Mouse (Mus musculus): Measurements from ENCODE around the gene Dock1. TPM values are rescaled to one million over a fixed set of nuclear protein-coding genes. Genes with fewer than 3 reads are reported as not detected.

The Dock1 gene
- polyA plus RNA-seq, 1 experiment from 2014 or later = 23.2 TPM

GRCm38 (mm10) chr7:135054664-135055063 is 384.2 kb downstream of the Dock1 start:
- Histone ChIP-seq H3K27me3 (ENCODE audit: control insufficient read depth, insufficient read depth, low read length) (no peaks in the 10 kb centered on the region), H3K4me2 (ENCODE audit: low read length) (no peak overlapping the region), H3K4me3 (ENCODE audit: control insufficient read depth in 1 of 2, insufficient read depth in 1 of 2, low read depth in 1 of 2, low read length in 2 of 2) (no peak overlapping the region), H3K9ac (ENCODE audit: low read length) (no peak overlapping the region), H3K36me3 (ENCODE audit: control insufficient read depth, insufficient read depth, low read length) (no peaks in the 10 kb centered on the region), H3K4me1 (ENCODE audit: control insufficient read depth in 2 of 2, insufficient read depth in 2 of 2, low read length in 2 of 2) (peaks cover 6 to 7% of the 10 kb centered on the region in 2 experiments; a peak in 3 of 4 replicates), H3K9me3 (ENCODE audit: control insufficient read depth, low read length) (peaks cover 7% of the 10 kb centered on the region), H3K27ac (replicated peaks in 1 of 2; ENCODE audit: control insufficient read depth in 1 of 2, insufficient read depth in 1 of 2, low read depth in 2 of 2, low read length in 2 of 2) (no peak overlapping the region)
- ATAC-seq (ENCODE audit: insufficient number of reproducible peaks, insufficient read depth, low FRiP score, low read depth) = no peak; the same call in 1 of the 2 replicates
- WGBS = 52% methylated on average over 7 of the region's 7 CpGs

GRCm38 (mm10) chr7:135059071-135059470 is 388.6 kb downstream of the Dock1 start:
- Histone ChIP-seq H3K9me3 (ENCODE audit: control insufficient read depth, low read length) (peaks cover 12% of the 10 kb centered on the region), H3K27me3 (ENCODE audit: control insufficient read depth, insufficient read depth, low read length) (no peaks in the 10 kb centered on the region), H3K4me3 (ENCODE audit: control insufficient read depth in 1 of 2, insufficient read depth in 1 of 2, low read depth in 1 of 2, low read length in 2 of 2) (no peak overlapping the region), H3K4me2 (ENCODE audit: low read length) (no peak overlapping the region), H3K4me1 (ENCODE audit: control insufficient read depth in 2 of 2, insufficient read depth in 2 of 2, low read length in 2 of 2) (peaks cover 6 to 7% of the 10 kb centered on the region in 2 experiments; a peak in 3 of 4 replicates), H3K36me3 (ENCODE audit: control insufficient read depth, insufficient read depth, low read length) (0 out of 2 replicates have a peak, but pooled peaks cover 2% of the 10 kb centered on the region), H3K27ac (replicated peaks in 1 of 2; ENCODE audit: control insufficient read depth in 1 of 2, insufficient read depth in 1 of 2, low read depth in 2 of 2, low read length in 2 of 2) (no peak overlapping the region), H3K9ac (ENCODE audit: low read length) (no peak overlapping the region)
- ATAC-seq (ENCODE audit: insufficient number of reproducible peaks, insufficient read depth, low FRiP score, low read depth) = no peak
- 94% methylated on average over 4 of the region's 4 CpGs for WGBS

GRCm38 (mm10) chr7:135059562-135059961 is 389.1 kb downstream of the Dock1 start:
- Histone ChIP-seq H3K27me3 (ENCODE audit: control insufficient read depth, insufficient read depth, low read length) (no peaks in the 10 kb centered on the region), H3K36me3 (ENCODE audit: control insufficient read depth, insufficient read depth, low read length) (0 out of 2 replicates have a peak, but pooled peaks cover 2% of the 10 kb centered on the region), H3K9me3 (ENCODE audit: control insufficient read depth, low read length) (peaks cover 12% of the 10 kb centered on the region), H3K4me2 (ENCODE audit: low read length) (no peak overlapping the region), H3K9ac (ENCODE audit: low read length) (no peak overlapping the region), H3K27ac (replicated peaks in 1 of 2; ENCODE audit: control insufficient read depth in 1 of 2, insufficient read depth in 1 of 2, low read depth in 2 of 2, low read length in 2 of 2) (no peak overlapping the region), H3K4me3 (ENCODE audit: control insufficient read depth in 1 of 2, insufficient read depth in 1 of 2, low read depth in 1 of 2, low read length in 2 of 2) (no peak overlapping the region), H3K4me1 (ENCODE audit: control insufficient read depth in 2 of 2, insufficient read depth in 2 of 2, low read length in 2 of 2) (peaks cover 2 to 7% of the 10 kb centered on the region in 2 experiments; a peak in 3 of 4 replicates)
- ATAC-seq (ENCODE audit: insufficient number of reproducible peaks, insufficient read depth, low FRiP score, low read depth) = no peak
- WGBS = 67% methylated on average over 3 of the region's 3 CpGs

GRCm38 (mm10) chr7:135063886-135064285 is 393.4 kb downstream of the Dock1 start:
- 77% methylated on average over 5 of the region's 5 CpGs for WGBS
- H3K27ac ChIP-seq (replicated peaks in 1 of 2; ENCODE audit: control insufficient read depth in 1 of 2, insufficient read depth in 1 of 2, low read depth in 2 of 2, low read length in 2 of 2) = no peak overlapping the region
- H3K9me3 ChIP-seq (ENCODE audit: control insufficient read depth, low read length) = peaks cover 5% of the 10 kb centered on the region; the same call in 1 of the 2 replicates
- H3K4me2 ChIP-seq (ENCODE audit: low read length) = no peak overlapping the region
- no peak overlapping the region for H3K9ac ChIP-seq (ENCODE audit: low read length)
- ATAC-seq (ENCODE audit: insufficient number of reproducible peaks, insufficient read depth, low FRiP score, low read depth) = no peak
- H3K4me1 ChIP-seq (ENCODE audit: control insufficient read depth in 2 of 2, insufficient read depth in 2 of 2, low read length in 2 of 2) = no peaks in the 10 kb centered on the region
- no peaks in the 10 kb centered on the region for H3K27me3 ChIP-seq (ENCODE audit: control insufficient read depth, insufficient read depth, low read length)
- H3K36me3 ChIP-seq (ENCODE audit: control insufficient read depth, insufficient read depth, low read length) = 0 out of 2 replicates have a peak, but pooled peaks cover 2% of the 10 kb centered on the region
- no peak overlapping the region for H3K4me3 ChIP-seq (ENCODE audit: control insufficient read depth in 1 of 2, insufficient read depth in 1 of 2, low read depth in 1 of 2, low read length in 2 of 2)

GRCm38 (mm10) chr7:135065301-135065700 is 394.8 kb downstream of the Dock1 start:
- Histone ChIP-seq H3K27me3 (ENCODE audit: control insufficient read depth, insufficient read depth, low read length) (no peaks in the 10 kb centered on the region), H3K4me1 (ENCODE audit: control insufficient read depth in 2 of 2, insufficient read depth in 2 of 2, low read length in 2 of 2) (no peaks in the 10 kb centered on the region), H3K9ac (ENCODE audit: low read length) (no peak overlapping the region), H3K4me3 (ENCODE audit: control insufficient read depth in 1 of 2, insufficient read depth in 1 of 2, low read depth in 1 of 2, low read length in 2 of 2) (no peak overlapping the region), H3K36me3 (ENCODE audit: control insufficient read depth, insufficient read depth, low read length) (no peaks in the 10 kb centered on the region), H3K27ac (replicated peaks in 1 of 2; ENCODE audit: control insufficient read depth in 1 of 2, insufficient read depth in 1 of 2, low read depth in 2 of 2, low read length in 2 of 2) (no peak overlapping the region), H3K4me2 (ENCODE audit: low read length) (no peak overlapping the region), H3K9me3 (ENCODE audit: control insufficient read depth, low read length) (peaks cover 7% of the 10 kb centered on the region; the same call in 1 of the 2 replicates)
- WGBS = 72% methylated on average over 5 of the region's 5 CpGs
- ATAC-seq (ENCODE audit: insufficient number of reproducible peaks, insufficient read depth, low FRiP score, low read depth) = no peak

- no peaks in the 10 kb centered on the region for H3K4me1 ChIP-seq (ENCODE audit: control insufficient read depth in 2 of 2, insufficient read depth in 2 of 2, low read length in 2 of 2)
- WGBS = 67% methylated on average over 3 of the region's 3 CpGs
Measured at GRCm38 (mm10) chr7:135068887-135069286, 398.4 kb downstream of the Dock1 start.

GRCm38 (mm10) chr7:135076904-135077303 is 406.4 kb downstream of the Dock1 start:
- Histone ChIP-seq H3K4me2 (ENCODE audit: low read length) (no peak overlapping the region), H3K9me3 (ENCODE audit: control insufficient read depth, low read length) (no peaks in the 10 kb centered on the region), H3K9ac (ENCODE audit: low read length) (no peak overlapping the region), H3K36me3 (ENCODE audit: control insufficient read depth, insufficient read depth, low read length) (peaks cover 3% of the 10 kb centered on the region; the same call in 1 of the 2 replicates), H3K4me1 (ENCODE audit: control insufficient read depth in 2 of 2, insufficient read depth in 2 of 2, low read length in 2 of 2) (peaks cover 0 to 2% of the 10 kb centered on the region in 2 experiments; a peak in 1 of 4 replicates), H3K27ac (replicated peaks in 1 of 2; ENCODE audit: control insufficient read depth in 1 of 2, insufficient read depth in 1 of 2, low read depth in 2 of 2, low read length in 2 of 2) (no peak overlapping the region), H3K27me3 (ENCODE audit: control insufficient read depth, insufficient read depth, low read length) (no peaks in the 10 kb centered on the region), H3K4me3 (ENCODE audit: control insufficient read depth in 1 of 2, insufficient read depth in 1 of 2, low read depth in 1 of 2, low read length in 2 of 2) (no peak overlapping the region)
- ATAC-seq (ENCODE audit: insufficient number of reproducible peaks, insufficient read depth, low FRiP score, low read depth) = no peak
- WGBS = 90% methylated on average over 6 of the region's 6 CpGs

More at GRCm38 (mm10) chr7:135068887-135069286, 398.4 kb downstream of the Dock1 start:
- Histone ChIP-seq H3K4me2 (ENCODE audit: low read length) (no peak overlapping the region), H3K27me3 (ENCODE audit: control insufficient read depth, insufficient read depth, low read length) (no peaks in the 10 kb centered on the region), H3K36me3 (ENCODE audit: control insufficient read depth, insufficient read depth, low read length) (no peaks in the 10 kb centered on the region), H3K27ac (replicated peaks in 1 of 2; ENCODE audit: control insufficient read depth in 1 of 2, insufficient read depth in 1 of 2, low read depth in 2 of 2, low read length in 2 of 2) (no peak overlapping the region), H3K9me3 (ENCODE audit: control insufficient read depth, low read length) (0 out of 2 replicates have a peak, but pooled peaks cover 6% of the 10 kb centered on the region), H3K9ac (ENCODE audit: low read length) (no peak overlapping the region), H3K4me3 (ENCODE audit: control insufficient read depth in 1 of 2, insufficient read depth in 1 of 2, low read depth in 1 of 2, low read length in 2 of 2) (no peak overlapping the region)
- ATAC-seq (ENCODE audit: insufficient number of reproducible peaks, insufficient read depth, low FRiP score, low read depth) = no peak

GRCm38 (mm10) chr7:135077340-135077739 is 406.9 kb downstream of the Dock1 start:
- no peaks in the 10 kb centered on the region for H3K9me3 ChIP-seq (ENCODE audit: control insufficient read depth, low read length)
- no peaks in the 10 kb centered on the region for H3K27me3 ChIP-seq (ENCODE audit: control insufficient read depth, insufficient read depth, low read length)
- H3K4me1 ChIP-seq (ENCODE audit: control insufficient read depth in 2 of 2, insufficient read depth in 2 of 2, low read length in 2 of 2) = peaks cover 0 to 2% of the 10 kb centered on the region in 2 experiments; a peak in 1 of 4 replicates
- no peak for ATAC-seq (ENCODE audit: insufficient number of reproducible peaks, insufficient read depth, low FRiP score, low read depth)
- H3K4me3 ChIP-seq (ENCODE audit: control insufficient read depth in 1 of 2, insufficient read depth in 1 of 2, low read depth in 1 of 2, low read length in 2 of 2) = no peak overlapping the region
- H3K27ac ChIP-seq (replicated peaks in 1 of 2; ENCODE audit: control insufficient read depth in 1 of 2, insufficient read depth in 1 of 2, low read depth in 2 of 2, low read length in 2 of 2) = no peak overlapping the region
- peaks cover 7% of the 10 kb centered on the region; the same call in 1 of the 2 replicates for H3K36me3 ChIP-seq (ENCODE audit: control insufficient read depth, insufficient read depth, low read length)
- no peak overlapping the region for H3K9ac ChIP-seq (ENCODE audit: low read length)
- WGBS = 86% methylated on average over 6 of the region's 6 CpGs
- no peak overlapping the region for H3K4me2 ChIP-seq (ENCODE audit: low read length)
